Mouse (Mus musculus) limb, embryonic 14.5 days (tissue): Measurements from ENCODE around the gene Rps9. TPM values are rescaled to one million over a fixed set of nuclear protein-coding genes. Genes with fewer than 3 reads are reported as not detected.
"Not testable (repeated sequence)": the region's sequence is repeated elsewhere in the genome, so short reads cannot be mapped to it uniquely, and the experiment has no call there.

ENCODE experiments used
- ATAC-seq: fragments of 200-750 bp; cut with Nextera tagmentation; 2 replicates; pipeline ENCODE4 v1.8.0; 2017; ENCODE audit warnings: low read depth, moderate number of reproducible peaks, moderate TSS enrichment; ENCODE audit not compliant: low FRiP score
- DNase-seq: peaks from one replicate; pipeline ENCODE4 v3.0.0-alpha.2; 2015; ENCODE audit warnings: low spot score
- H3K27ac ChIP-seq: fragments of 300-500 bp; sonication (generic); replicated peaks from 2 replicates; pipeline ENCODE4 v1.5.1; 2014; ENCODE audit warnings: low read depth, mild to moderate bottlenecking, low read length, moderate library complexity, mixed read lengths
- H3K27me3 ChIP-seq: fragments of 300-500 bp; sonication (generic); 2 replicates; pipeline ENCODE4 v1.6.1; 2014; ENCODE audit warnings: low read length, mixed read lengths; ENCODE audit not compliant: control insufficient read depth, insufficient read depth
- H3K36me3 ChIP-seq: fragments of 300-500 bp; sonication (generic); 2 replicates; pipeline ENCODE4 v1.6.1; 2014; ENCODE audit warnings: mild to moderate bottlenecking, low read length, moderate library complexity, mixed read lengths; ENCODE audit not compliant: control insufficient read depth, insufficient read depth
- H3K4me1 ChIP-seq: fragments of 300-500 bp; sonication (generic); 2 replicates; pipeline ENCODE4 v1.6.1; 2014; ENCODE audit warnings: antibody characterized with exemption, low read length, mixed read lengths; ENCODE audit not compliant: control insufficient read depth, insufficient read depth
- H3K4me2 ChIP-seq: fragments of 300-500 bp; sonication (generic); replicated peaks from 2 replicates; pipeline ENCODE4 v1.6.1; 2014; ENCODE audit warnings: low read depth, mild to moderate bottlenecking, low read length, moderate library complexity; ENCODE audit not compliant: severe bottlenecking
- H3K4me3 ChIP-seq: fragments of 300-500 bp; sonication (generic); replicated peaks from 2 replicates; pipeline ENCODE4 v1.5.1; 2014; ENCODE audit warnings: low read length
- H3K9ac ChIP-seq: fragments of 300-500 bp; sonication (generic); 2 replicates; pipeline ENCODE4 v1.6.1; 2014; ENCODE audit warnings: mild to moderate bottlenecking, low read depth, low read length, moderate library complexity; ENCODE audit not compliant: severe bottlenecking
- H3K9me3 ChIP-seq: fragments of 300-500 bp; sonication (generic); 2 replicates; pipeline ENCODE4 v1.6.1; 2016; ENCODE audit warnings: low read length; ENCODE audit not compliant: control insufficient read depth
- POLR2A ChIP-seq: fragments of 200-500 bp; IDR thresholded peaks from 2 replicates; pipeline ENCODE4 v1.8.0; 2012; ENCODE audit warnings: inconsistent platforms, mild to moderate bottlenecking, moderate library complexity, borderline replicate concordance; ENCODE audit not compliant: insufficient read depth, insufficient read length; ENCODE audit errors: extremely low read depth
- WGBS: fragments of 180-500 bp; shearing (Covaris S2); extraction: QIAGEN DNeasy Blood & Tissue Kit; methylation state at CpG from one replicate; pipeline ENCODE4 v1.1.7; 2014; 5-methylcytosine and 5-hydroxymethylcytosine counted together
- microRNA-seq: library from miRNA; unstranded; fragments of <30 nt; microRNA quantifications from one replicate; pipeline ENCODE4, GENCODE M21; 2016
- polyA plus RNA-seq, 2 experiments: library from polyadenylated mRNA; depleted of rRNA in 1 of 2; stranded (reverse) in 1 of 2; unstranded in 1 of 2; fragments of >200 nt; fragmentation: Nextera tagmentation in 1 of 2; extraction: Ambion mirVana in 1 of 2; gene quantifications; 2 replicates each; pipeline versions ENCODE4 v1.2.1 to v1.2.3; 2012 to 2014

The Rps9 gene
- polyA plus RNA-seq, 2 experiments = 1,670 to 3,913 TPM

GRCm38 (mm10) chr7:3715249-3715648 lies 11.5 kb downstream of the Rps9 start:
- WGBS = 40% methylated on average over 1 of the region's 1 CpGs
- ATAC-seq = no peak

GRCm38 (mm10) chr7:3720268-3720667 lies 16.5 kb downstream of the Rps9 start, which contains the start of gene Pirb:
TSS of gene Pirb (minus strand) at chr7:3720391.
- no CpG with 5 or more reads among the region's 3 CpGs for WGBS
- H3K4me1 ChIP-seq, H3K9me3 ChIP-seq, H3K4me3 ChIP-seq, H3K4me2 ChIP-seq, H3K27me3 ChIP-seq, H3K9ac ChIP-seq, H3K36me3 ChIP-seq, DNase-seq, H3K27ac ChIP-seq, ATAC-seq: not testable (repeated sequence)

More at GRCm38 (mm10) chr7:3715249-3715648, 11.5 kb downstream of the Rps9 start:
- DNase-seq = no peak
- no peak for TF ChIP-seq POLR2A
- H3K4me2 ChIP-seq = no peak overlapping the region
- H3K36me3 ChIP-seq = no peaks in the 10 kb centered on the region
- H3K4me1 ChIP-seq = no peaks in the 10 kb centered on the region
- H3K4me3 ChIP-seq = no peak overlapping the region
- no peak overlapping the region for H3K9ac ChIP-seq
- H3K27ac ChIP-seq = no peak overlapping the region
- no peaks in the 10 kb centered on the region for H3K27me3 ChIP-seq
- H3K9me3 ChIP-seq = no peaks in the 10 kb centered on the region

GRCm38 (mm10) chr7:3725459-3725858 lies 21.7 kb downstream of the Rps9 start:
- not testable (repeated sequence) for H3K4me2 ChIP-seq, ATAC-seq, DNase-seq, H3K9me3 ChIP-seq, H3K9ac ChIP-seq, H3K4me1 ChIP-seq, H3K4me3 ChIP-seq, H3K27ac ChIP-seq, H3K36me3 ChIP-seq, H3K27me3 ChIP-seq

GRCm38 (mm10) chr7:3732675-3733074 lies 28.9 kb downstream of the Rps9 start:
- H3K4me2 ChIP-seq, H3K4me3 ChIP-seq, H3K36me3 ChIP-seq, H3K9me3 ChIP-seq, H3K27ac ChIP-seq, H3K27me3 ChIP-seq, DNase-seq, H3K4me1 ChIP-seq, ATAC-seq, H3K9ac ChIP-seq: not testable (repeated sequence)
- no CpG with 5 or more reads among the region's 1 CpGs for WGBS

Small RNAs within 50 kb of the gene (microRNA-seq; reads per million reads assigned to microRNA genes)
- gene Mir3572 = 1.8 reads per million

Other genes with a start within 250 kb of the Rps9 start
- 0.48 and 0.65 TPM in 2 replicates for gene Tarm1, start 201.4 kb upstream of the Rps9 start, polyA plus RNA-seq (2012; rRNA removed)
- 0.80 and 0.92 TPM in 2 replicates for gene Tarm1, start 201.4 kb upstream of the Rps9 start, polyA plus RNA-seq (2014; fragmentation: Nextera tagmentation; extraction: Ambion mirVana)
- gene Oscar, start 87.8 kb upstream of the Rps9 start, polyA plus RNA-seq (2012; rRNA removed) = 1.1 and 1.9 TPM in 2 replicates
- gene Oscar, start 87.8 kb upstream of the Rps9 start, polyA plus RNA-seq (2014; fragmentation: Nextera tagmentation; extraction: Ambion mirVana) = 0.40 TPM in 2 replicates
- 232 and 238 TPM in 2 replicates for gene Ndufa3, start 86.6 kb upstream of the Rps9 start, polyA plus RNA-seq (2012; rRNA removed)
- gene Ndufa3, start 86.6 kb upstream of the Rps9 start, polyA plus RNA-seq (2014; fragmentation: Nextera tagmentation; extraction: Ambion mirVana) = 494 and 527 TPM in 2 replicates
- gene Tfpt, start 74.1 kb upstream of the Rps9 start, polyA plus RNA-seq (2012; rRNA removed) = 21.5 and 31.9 TPM in 2 replicates
- 24.7 and 24.8 TPM in 2 replicates for gene Tfpt, start 74.1 kb upstream of the Rps9 start, polyA plus RNA-seq (2014; fragmentation: Nextera tagmentation; extraction: Ambion mirVana)
- 52.0 and 64.9 TPM in 2 replicates for gene Prpf31, start 74.0 kb upstream of the Rps9 start, polyA plus RNA-seq (2012; rRNA removed)
- 85.6 and 87.5 TPM in 2 replicates for gene Prpf31, start 74.0 kb upstream of the Rps9 start, polyA plus RNA-seq (2014; fragmentation: Nextera tagmentation; extraction: Ambion mirVana)
- gene Cnot3, start 58.7 kb upstream of the Rps9 start, polyA plus RNA-seq (2012; rRNA removed) = 108 and 144 TPM in 2 replicates
- gene Cnot3, start 58.7 kb upstream of the Rps9 start, polyA plus RNA-seq (2014; fragmentation: Nextera tagmentation; extraction: Ambion mirVana) = 63.8 and 72.1 TPM in 2 replicates
- 6.0 and 10.5 TPM in 2 replicates for gene Leng1, start 38.2 kb upstream of the Rps9 start, polyA plus RNA-seq (2012; rRNA removed)
- gene Leng1, start 38.2 kb upstream of the Rps9 start, polyA plus RNA-seq (2014; fragmentation: Nextera tagmentation; extraction: Ambion mirVana) = 12.6 and 14.6 TPM in 2 replicates
- gene Tmc4, start 26.4 kb upstream of the Rps9 start, polyA plus RNA-seq (2012; rRNA removed) = 20.2 and 21.0 TPM in 2 replicates
- 4.8 and 5.1 TPM in 2 replicates for gene Tmc4, start 26.4 kb upstream of the Rps9 start, polyA plus RNA-seq (2014; fragmentation: Nextera tagmentation; extraction: Ambion mirVana)
- gene Tsen34, start 11.1 kb upstream of the Rps9 start, polyA plus RNA-seq (2012; rRNA removed) = 193 and 271 TPM in 2 replicates
- gene Tsen34, start 11.1 kb upstream of the Rps9 start, polyA plus RNA-seq (2014; fragmentation: Nextera tagmentation; extraction: Ambion mirVana) = 273 and 276 TPM in 2 replicates
- 73.9 and 98.7 TPM in 2 replicates for gene Mboat7, start 10.5 kb upstream of the Rps9 start, polyA plus RNA-seq (2012; rRNA removed)
- 51.2 and 53.3 TPM in 2 replicates for gene Mboat7, start 10.5 kb upstream of the Rps9 start, polyA plus RNA-seq (2014; fragmentation: Nextera tagmentation; extraction: Ambion mirVana)
- gene Pirb, start 16.4 kb downstream of the Rps9 start, polyA plus RNA-seq (2012; rRNA removed) = 1.0 and 1.4 TPM in 2 replicates
- gene Pirb, start 16.4 kb downstream of the Rps9 start, polyA plus RNA-seq (2014; fragmentation: Nextera tagmentation; extraction: Ambion mirVana) = 1.0 and 1.6 TPM in 2 replicates
- not detected in 2 replicates for gene Gm15448, start 121.7 kb downstream of the Rps9 start, polyA plus RNA-seq (2012; rRNA removed)
- not detected in 2 replicates for gene Gm15448, start 121.7 kb downstream of the Rps9 start, polyA plus RNA-seq (2014; fragmentation: Nextera tagmentation; extraction: Ambion mirVana)
- 0.09 and 0.22 TPM in 2 replicates for gene Pira2, start 141.1 kb downstream of the Rps9 start, polyA plus RNA-seq (2012; rRNA removed)
- 0.12 and 0.32 TPM in 2 replicates for gene Pira2, start 141.1 kb downstream of the Rps9 start, polyA plus RNA-seq (2014; fragmentation: Nextera tagmentation; extraction: Ambion mirVana)
- 0.05 and 0.14 TPM in 2 replicates for gene Gm14548, start 194.1 kb downstream of the Rps9 start, polyA plus RNA-seq (2012; rRNA removed)
- 0.23 TPM in 1 of 2 replicates, not detected in the other for gene Gm14548, start 194.1 kb downstream of the Rps9 start, polyA plus RNA-seq (2014; fragmentation: Nextera tagmentation; extraction: Ambion mirVana)
- 0.09 and 0.27 TPM in 2 replicates for gene Lilra6, start 211.5 kb downstream of the Rps9 start, polyA plus RNA-seq (2012; rRNA removed)
- not detected in 2 replicates for gene Lilra6, start 211.5 kb downstream of the Rps9 start, polyA plus RNA-seq (2014; fragmentation: Nextera tagmentation; extraction: Ambion mirVana)